Mouse (Mus musculus) brain, embryonic 14.5 days (tissue): Measurements from ENCODE around the gene Adgrd1. TPM values are rescaled to one million over a fixed set of nuclear protein-coding genes. Genes with fewer than 3 reads are reported as not detected.

Experiments used
- DNase-seq: peaks from one replicate; pipeline ENCODE4 v3.0.0-alpha.2; 2011; ENCODE audit warnings: low read depth
- CTCF ChIP-seq: fragments of 200-500 bp; IDR thresholded peaks from 2 replicates; pipeline ENCODE4 v1.5.1; 2012; ENCODE audit warnings: inconsistent platforms, mild to moderate bottlenecking, moderate library complexity, borderline replicate concordance; ENCODE audit not compliant: insufficient read depth, insufficient read length; ENCODE audit errors: extremely low read depth
- POLR2A ChIP-seq: fragments of 200-500 bp; IDR thresholded peaks from 2 replicates; pipeline ENCODE4 v1.6.1; 2012; ENCODE audit warnings: mild to moderate bottlenecking, inconsistent platforms, borderline replicate concordance; ENCODE audit not compliant: poor library complexity, insufficient read depth, insufficient read length, severe bottlenecking; ENCODE audit errors: extremely low read depth
- polyA plus RNA-seq: library from polyadenylated mRNA; depleted of rRNA; stranded (reverse); fragments of >200 nt; gene quantifications from 2 replicates; pipeline ENCODE4 v1.2.3, GENCODE M21; 2012

The Adgrd1 gene
- polyA plus RNA-seq, 1 experiment: 0.41 TPM

DNA sequence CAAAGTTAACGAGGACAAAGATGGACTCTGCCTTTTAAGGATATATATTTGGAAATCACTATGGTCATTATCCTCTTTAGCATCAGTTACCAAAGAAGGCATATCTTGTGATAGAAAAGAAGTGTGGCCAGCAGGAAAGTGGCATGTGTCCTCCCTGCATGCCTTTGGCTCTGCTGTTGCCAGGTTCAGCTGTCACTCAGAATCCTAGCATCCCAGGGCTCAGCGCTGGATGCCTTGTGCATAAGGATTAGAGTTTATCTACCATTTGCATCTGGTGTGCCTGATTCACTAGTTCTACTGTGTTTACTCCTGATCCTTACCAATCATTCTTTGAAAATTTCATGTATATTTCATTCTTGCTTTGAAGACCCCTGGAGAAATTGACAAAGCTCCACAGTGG, 119.5 kb downstream of the Adgrd1 start:
- TF ChIP-seq POLR2A (no peak), CTCF (no peak)
- no peak for DNase-seq

DNA sequence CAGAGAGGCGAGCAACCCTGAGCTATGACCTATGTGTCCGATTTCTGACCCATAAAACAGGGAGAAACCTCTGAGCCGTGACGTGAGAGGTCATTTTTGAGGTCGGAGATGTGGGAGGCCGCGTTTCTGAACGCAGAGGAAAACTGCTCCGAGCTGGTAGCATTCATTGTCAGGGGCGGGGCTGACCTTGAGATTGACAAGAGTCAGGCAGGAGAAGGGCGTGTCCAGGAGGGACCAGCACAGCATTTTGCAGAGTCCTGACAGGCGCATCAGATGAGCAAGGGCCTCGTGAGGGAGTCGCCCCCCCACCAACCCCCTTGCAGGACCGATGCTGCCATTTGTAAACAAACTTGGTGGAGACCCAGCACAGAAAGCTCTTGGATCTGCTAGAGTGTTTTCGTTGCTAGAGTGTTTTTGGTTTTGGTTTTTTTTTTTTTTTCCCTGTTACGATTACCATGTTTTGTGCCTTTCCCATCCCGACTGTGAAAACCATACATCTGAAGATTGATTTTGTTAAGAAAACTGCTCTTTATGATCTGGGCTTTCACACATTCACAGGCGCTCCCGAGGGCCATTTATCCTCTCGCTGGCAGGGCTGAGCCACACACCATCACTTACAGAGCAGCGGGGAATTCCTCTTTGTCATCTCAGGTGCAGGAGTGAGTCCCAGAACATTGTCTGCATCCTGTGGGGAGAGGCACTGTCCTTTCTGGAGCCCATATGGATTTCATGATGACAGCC, 121.1 kb downstream of the Adgrd1 start:
- DNase-seq: peak; percentile 38
- TF ChIP-seq POLR2A (no peak), CTCF (no peak)

DNA sequence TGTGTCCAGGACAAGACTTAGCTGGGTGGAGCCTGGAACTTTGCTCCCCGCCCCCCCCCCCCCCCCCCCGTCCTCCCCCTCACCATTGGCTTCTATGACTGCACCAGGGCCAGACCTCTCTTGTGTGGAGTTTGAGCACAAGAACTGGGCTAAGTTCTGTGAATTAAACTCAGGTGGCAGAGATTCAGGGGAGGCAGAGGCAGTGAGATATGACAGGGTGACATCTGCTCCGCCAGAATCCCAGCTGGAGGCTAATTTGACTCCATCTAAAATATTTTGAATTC, 121.6 kb downstream of the Adgrd1 start:
- peak; percentile 43 for DNase-seq

DNA sequence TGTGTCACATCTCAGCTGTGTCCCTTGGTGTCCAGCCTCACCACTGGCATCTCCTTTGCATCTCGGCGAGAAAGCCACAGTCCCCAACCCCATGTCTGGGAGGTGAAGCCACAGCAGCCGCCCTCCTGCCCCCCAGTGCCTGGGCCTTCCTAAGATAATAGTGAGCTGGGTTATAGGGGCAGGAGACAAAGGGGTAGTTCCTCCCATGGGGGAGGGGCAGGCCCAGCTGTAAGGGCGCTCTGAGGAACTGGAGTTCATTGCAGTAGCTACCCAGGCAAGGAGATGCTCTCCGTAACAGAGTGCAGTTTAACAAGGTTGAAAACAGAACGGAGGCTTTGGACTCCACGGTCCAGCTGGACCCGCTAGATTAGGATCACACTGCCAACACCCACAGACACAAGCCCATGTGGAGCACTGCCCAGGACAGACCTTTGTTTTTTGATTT, 122.0 kb downstream of the Adgrd1 start:
- DNase-seq: peak; percentile 26
- TF ChIP-seq POLR2A: no peak
- no peak for TF ChIP-seq CTCF

More for the DNA sequence above, 121.6 kb downstream of the Adgrd1 start:
- TF ChIP-seq POLR2A: no peak
- TF ChIP-seq CTCF: no peak

DNA sequence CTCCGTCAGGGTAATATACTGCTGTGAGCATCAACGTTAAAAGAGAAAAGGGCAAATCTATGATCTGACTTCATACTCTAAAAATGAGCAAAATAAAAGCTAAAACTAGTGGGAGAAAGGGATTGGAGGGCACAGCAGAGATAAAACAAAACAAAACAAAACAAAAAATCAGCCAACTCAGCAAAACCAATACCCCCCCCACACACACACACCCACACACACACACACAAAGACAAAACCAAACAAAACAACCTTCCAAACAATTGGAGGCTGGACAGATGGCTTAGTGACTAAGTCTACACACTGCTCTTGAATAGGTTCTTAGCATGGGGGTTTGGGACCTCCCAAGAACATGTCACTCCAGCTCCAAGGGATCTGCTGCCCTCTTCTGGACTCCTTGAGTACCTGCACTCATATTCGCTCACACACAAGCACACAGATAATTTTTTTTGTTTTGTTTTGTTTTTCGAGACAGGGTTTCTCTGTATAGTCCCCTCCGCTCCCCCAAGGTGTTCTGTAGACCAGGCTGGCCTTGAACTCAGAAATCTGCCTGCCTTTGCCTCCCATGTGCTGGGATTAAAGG, 122.7 kb downstream of the Adgrd1 start:
- TF ChIP-seq CTCF: peak; percentile 29; the same call in 1 of the 2 replicates
- no peak for TF ChIP-seq POLR2A
- no peak for DNase-seq

DNA sequence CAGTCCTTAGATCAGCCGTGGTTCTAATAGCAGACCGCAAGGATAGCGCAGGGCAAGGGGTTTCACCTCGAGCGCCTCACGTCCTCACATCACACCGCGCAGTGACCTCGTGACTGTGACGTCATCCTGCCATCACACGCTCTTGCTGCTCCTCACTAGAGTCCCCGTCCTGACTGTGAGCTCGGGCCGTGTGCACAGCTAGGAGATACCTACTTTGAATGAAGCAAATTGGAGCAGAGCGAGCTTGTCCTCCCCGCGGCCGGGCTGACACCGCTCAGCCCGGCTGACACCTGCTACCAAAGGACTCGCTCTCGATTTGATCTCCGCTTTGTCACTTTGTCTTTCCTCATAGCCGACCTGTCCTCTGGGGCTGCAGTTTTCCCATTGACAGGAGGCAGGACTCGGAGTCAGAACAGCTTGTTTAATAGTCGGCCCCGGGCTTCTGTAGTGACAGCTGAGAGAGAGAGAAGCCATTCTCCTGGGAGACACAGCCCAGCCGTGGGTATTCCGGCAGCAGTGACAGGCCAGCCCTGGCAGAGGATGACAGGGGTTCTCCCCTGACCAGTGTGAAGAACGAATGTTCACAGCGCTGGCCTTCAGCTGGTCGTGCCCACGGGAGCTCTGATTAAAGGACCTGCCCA, 129.4 kb downstream of the Adgrd1 start:
- TF ChIP-seq CTCF (no peak), POLR2A (no peak)
- peak; percentile 57 for DNase-seq

DNA sequence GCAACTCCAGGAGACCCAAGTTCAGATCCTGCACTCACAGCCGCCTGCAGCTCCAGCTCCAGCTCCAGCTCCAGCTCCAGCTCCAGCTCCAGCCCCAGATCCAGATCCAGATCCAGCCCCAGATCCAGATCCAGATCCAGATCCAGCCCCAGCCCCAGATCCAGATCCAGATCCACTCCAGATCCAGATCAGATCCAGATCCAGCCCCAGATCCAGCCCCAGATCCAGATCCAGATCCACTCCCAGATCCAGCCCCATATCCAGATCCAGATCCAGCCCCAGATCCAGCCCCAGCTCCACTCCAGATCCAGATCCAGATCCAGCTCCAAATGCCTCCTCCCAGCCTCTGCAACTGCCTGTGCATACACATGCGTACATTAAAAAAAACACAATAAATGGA, 131.6 kb downstream of the Adgrd1 start:
- no peak for DNase-seq
- TF ChIP-seq POLR2A: no peak
- TF ChIP-seq CTCF: no peak

DNA sequence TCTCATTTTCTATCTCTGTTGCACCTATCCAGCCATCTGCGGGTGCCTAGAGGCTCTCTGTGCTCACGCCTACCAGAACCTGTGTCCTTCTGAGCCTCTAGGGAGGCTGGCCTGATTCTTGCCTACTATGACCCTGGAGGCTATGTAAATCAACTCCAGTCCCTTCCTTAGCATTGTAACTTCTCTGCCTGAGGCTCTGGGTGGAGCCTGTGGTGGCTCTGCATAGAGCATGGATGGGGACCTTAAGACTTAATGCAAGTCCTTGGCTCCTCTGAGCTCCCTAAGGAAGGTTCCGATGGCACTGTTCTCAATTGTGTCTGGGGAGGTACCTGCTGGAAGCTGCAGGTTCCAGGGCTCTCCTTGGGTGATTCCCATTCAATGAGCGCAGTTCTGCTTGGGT, 136.8 kb downstream of the Adgrd1 start:
- TF ChIP-seq POLR2A: no peak
- TF ChIP-seq CTCF: no peak
- DNase-seq: no peak

DNA sequence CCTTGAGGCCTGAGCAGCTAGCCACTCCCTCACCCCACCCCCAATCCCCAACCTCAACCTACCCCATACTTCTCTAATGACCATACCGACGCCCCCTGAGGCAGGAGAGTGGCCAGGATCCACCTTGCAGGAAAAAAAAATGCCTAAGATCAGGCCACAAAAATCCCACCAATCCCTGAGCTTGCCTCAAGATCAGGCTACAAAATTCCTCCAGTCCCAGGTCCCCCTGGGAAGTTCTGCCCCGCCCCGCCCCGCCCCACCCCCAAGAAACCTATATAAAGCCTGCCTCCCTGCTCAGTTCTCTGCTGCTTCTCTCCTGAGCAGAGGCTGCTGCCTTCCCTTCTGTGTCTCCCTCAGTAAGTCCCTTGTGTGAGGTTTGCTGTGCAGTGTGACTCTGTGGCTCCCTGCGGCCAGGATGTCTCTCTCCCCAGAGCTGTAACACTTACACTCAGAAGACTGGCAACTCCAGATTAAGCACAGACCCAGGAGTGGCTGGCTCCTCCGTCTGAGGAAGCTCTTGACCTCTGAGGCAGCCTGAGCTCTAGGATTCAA, 137.4 kb downstream of the Adgrd1 start:
- DNase-seq: no peak
- TF ChIP-seq POLR2A (no peak), CTCF (no peak)

DNA sequence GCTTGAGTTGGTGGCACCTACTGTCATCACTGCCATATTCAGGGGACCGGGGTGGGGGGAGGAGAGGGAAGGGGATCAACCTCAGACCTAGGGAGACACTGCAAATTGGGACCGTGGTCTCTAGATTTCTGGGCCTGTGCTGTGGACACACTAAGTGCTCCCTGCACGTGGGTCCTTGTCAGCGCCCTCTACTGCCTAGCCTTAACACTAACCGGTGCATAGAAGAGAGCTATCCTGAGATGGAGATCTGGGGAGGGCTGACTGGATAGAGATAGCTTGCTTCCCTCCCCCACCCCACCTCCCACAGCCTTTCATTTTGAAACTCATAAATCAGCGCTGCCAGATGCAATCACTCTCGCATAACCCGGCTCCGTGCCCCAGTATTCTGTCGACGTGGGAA, 139.8 kb downstream of the Adgrd1 start:
- TF ChIP-seq POLR2A (no peak), CTCF (no peak)
- DNase-seq: no peak

DNA sequence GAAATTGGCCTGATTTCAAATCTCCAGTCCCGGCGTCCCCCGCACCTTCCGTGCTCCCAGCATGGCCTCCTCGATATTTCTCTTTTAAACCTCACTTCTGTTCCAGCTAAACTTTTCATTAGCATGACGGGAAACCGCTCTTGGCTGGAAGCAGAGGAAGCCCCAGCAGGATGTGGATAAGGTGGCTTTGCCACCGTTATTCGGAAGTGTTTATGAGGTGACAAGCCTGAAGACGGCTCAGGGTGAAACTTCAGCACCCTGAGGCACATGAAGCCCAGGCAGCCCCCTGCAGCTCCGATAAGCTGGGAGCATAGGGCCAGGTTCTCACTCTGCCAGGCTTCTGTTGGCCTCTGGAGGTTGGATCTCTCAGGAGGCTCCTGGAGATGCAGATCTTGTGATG, 145.3 kb downstream of the Adgrd1 start:
- no peak for DNase-seq
- TF ChIP-seq CTCF (no peak), POLR2A (no peak)
